Mouse (Mus musculus): ENCODE data around the gene Arhgap29. TPM values are rescaled to one million over a fixed set of nuclear protein-coding genes. Genes with fewer than 3 reads are reported as not detected.

The Arhgap29 gene
- total RNA-seq (2021), result 10 to 100 TPM; 48.6 to 58.7 TPM
- long read RNA-seq, experiment 1, full-length matches to known transcripts, result 3 of 11 reads
- long read RNA-seq, experiment 1, partial matches to known transcripts, result 2 of 11 reads
- long read RNA-seq, experiment 1, other reads (novel, unspliced or antisense), result 6 of 11 reads
- long read RNA-seq, experiment 2, full-length matches to known transcripts, result 2 of 13 reads
- long read RNA-seq, experiment 2, partial matches to known transcripts, result 5 of 13 reads
- long read RNA-seq, experiment 2, other reads (novel, unspliced or antisense), result 6 of 13 reads

DNA sequence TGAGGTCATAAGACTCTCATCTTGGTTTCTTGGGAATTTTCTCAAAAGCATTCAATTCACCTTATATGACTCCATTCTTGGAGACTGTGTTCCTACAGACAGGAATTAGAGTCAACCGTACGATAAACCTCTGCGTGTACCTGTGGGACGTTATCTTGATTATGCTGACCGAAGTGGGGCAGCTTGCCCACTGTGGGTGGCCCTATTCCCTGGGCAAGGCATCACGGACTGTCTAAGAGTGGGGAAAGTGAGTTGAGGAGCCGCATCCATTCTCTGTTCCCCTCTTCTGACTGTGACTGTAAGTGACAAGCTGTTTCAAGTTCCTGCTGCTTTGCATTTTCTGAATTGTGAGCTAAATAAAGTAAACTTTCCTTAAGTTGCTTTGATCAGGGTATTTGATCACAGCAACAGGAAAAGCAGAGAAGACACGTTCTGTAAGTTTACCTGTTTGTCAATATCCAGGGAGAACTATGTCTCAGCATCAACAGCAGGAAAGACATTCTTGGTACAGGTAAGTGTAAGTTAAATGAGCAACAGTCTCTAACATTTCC is at the start of gene Arhgap29:
Arhgap29 (plus strand) TSS at position 501 of the 551 bp plus-strand sequence.
- DNase-seq (ENCODE audit: low spot score in 2 of 2), result no peak

DNA sequence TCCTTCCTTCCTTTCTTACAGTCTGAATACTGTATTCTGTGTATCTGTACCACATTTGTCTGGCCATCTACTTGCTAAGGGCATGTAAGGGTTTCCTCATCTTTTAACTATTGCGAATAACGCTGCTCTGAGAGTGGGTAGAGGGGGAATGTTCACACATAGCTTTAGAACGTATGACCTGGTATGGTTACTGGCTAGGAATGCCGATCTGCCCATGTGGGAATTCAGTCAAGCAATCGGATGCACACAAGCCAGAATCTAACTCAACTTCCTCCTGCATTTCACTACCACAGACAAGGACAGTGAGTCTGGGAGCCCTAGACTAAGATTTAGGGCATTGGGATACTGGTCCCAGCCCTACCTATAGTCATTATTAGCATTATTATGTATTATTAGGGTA is 49.6 kb upstream of the Arhgap29 start:
- DNase-seq (ENCODE audit: low spot score in 2 of 2), result no peak

DNA sequence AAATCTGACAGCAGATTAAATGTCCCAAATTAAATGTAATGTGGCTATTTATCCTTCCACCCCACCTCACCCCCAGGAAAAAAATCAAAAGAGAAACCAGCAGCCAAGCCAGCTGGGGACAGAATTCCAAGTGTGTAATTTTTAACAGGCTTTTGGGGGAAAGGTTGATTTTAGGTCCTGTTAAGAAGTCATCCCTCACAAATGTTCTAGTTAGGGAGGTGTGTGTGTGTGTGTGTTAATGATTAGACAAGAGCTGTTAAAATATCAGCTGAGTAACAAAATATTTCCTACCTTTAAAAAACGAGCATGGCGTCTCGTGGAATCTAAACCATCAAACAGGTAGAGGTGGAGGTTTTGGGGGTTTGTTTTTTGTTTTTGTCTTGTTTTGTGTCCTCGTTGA is 49.1 kb upstream of the Arhgap29 start:
- no peak for DNase-seq (ENCODE audit: low spot score in 2 of 2)

DNA sequence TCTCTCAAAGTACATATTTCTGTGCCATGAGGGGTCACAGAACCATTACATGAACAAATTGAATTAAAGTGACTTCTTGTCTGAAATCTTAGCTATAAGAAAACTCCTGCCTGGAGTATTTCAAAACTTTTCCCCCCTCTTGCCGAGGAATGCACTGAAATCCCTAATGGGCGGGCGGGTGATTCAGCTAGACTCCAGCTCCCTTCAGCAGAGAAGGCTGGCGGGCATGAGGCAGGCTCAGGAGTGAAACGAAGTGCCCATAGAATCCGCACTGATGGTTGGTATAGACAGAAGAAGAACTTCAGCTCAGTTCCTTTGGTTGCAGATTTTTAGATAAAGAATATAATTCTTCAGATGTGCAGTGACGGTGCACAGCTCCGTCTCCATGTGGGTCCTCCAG is 48.6 kb upstream of the Arhgap29 start:
- no peak for DNase-seq (ENCODE audit: low spot score in 2 of 2)

DNA sequence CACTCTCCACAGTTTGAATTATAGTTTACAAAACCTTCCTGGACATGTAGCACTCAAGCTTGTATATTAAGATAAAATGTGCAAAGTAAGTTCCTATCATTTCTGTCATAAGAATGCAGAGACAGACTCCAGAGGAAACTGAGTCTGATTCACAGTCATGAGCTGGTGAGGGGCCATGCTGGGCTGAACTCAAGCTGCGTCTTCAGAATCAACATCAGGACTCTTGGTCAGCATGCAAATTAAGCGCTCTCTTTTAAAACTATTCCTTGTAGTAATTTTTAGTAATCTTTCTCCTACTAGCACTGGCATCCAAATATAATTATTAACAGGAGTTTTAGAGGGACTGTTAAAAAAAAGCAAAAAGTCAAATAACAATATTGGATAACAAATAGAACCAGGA is 47.9 kb upstream of the Arhgap29 start:
- no peak for DNase-seq (ENCODE audit: low spot score in 2 of 2)

DNA sequence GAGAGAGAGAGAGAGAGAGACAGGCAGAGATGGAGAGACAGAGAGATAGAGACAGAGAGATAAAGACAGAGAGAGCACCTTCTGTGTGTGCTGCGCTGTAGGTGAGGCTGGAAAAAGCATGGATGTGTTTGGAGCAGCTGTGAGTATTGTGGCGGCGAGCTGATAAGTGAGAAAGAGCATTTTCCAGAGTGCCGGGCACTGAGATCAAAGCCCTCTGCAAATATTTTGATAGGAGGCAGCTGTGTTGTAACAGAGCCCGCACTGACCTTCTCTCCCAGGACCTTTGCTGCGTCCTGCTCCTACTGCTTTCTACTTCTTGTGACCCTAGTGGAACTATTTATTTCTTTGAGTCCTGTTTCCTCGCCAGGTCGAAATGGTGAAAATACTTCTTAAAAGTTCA is 45.7 kb upstream of the Arhgap29 start:
- no peak for DNase-seq (ENCODE audit: low spot score in 2 of 2)

DNA sequence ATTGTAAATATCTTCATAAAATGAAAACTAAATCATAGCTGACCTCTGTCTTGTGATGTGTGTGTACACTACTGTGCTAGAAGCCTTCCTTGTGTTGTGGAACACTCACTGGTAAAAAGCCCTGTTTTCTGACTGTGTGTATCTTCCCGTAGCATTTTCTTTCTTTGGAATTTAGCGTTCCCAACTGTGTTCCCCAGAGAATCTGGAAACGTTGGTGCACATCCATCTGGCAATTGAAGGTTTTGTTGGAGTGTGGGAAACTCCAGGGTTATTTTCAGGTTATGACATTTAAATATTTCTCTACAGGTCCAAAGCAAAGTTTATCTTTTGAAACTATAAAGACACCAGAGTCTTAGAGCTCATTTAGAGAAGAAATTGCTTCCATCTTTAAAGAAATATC is 43.2 kb upstream of the Arhgap29 start:
- no peak for DNase-seq (ENCODE audit: low spot score in 2 of 2)

DNA sequence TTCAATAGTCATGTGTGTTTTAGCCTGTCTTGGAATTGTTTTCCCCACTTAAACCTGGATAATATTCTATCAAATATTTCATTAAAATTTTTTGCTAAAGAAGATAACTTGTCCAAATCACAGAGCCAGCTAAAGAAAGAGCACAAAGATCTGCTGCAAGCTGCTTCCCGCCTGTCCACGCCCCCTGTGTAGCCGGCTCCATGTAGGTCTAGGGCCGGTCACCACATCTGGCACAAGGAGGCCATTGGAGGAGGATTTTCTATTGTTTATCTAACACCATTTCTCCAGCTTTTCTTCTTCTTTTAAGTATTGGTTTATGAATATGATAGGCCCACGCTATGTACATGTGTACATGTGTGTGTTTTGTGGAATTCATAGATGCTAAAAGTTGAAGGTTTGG is 38.9 kb upstream of the Arhgap29 start:
- no peak for DNase-seq (ENCODE audit: low spot score in 2 of 2)

DNA sequence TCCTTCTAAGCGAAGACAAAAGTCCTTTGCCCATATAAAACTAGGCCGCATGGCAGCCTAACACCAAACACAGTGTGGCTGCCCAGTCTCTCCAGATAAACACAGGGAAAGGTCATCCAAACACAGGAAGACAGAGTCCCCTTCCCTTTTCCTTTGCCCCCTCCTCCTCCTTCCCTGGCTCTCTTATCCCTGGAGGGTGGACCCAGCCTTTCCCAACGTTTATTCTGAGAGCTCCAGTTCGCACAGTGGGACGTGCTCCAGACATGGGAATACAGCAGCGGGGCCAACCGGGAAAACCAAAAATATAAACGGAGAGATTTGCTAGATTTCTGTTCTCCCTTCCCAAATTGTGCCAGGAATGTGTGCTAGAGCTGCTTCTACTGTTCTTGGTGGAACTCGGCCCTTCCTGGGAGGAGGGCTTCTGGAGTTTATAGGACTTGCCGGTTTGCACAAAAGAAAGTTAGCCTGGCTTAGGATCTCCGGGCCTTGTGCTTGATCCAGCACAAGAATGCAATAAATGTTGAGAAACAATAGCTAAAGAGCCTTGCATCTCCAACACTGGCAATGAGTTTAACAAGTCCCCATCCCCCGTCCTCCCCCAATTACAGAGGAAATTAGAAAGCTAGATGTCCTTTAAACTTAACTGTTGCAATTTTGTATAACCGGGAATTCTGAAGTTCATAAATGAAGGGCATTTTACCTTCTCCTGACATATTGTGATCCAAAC is 37.7 kb upstream of the Arhgap29 start:
- peak in 1 of 2 experiments; percentile 40 for DNase-seq (ENCODE audit: low spot score in 2 of 2)

DNA sequence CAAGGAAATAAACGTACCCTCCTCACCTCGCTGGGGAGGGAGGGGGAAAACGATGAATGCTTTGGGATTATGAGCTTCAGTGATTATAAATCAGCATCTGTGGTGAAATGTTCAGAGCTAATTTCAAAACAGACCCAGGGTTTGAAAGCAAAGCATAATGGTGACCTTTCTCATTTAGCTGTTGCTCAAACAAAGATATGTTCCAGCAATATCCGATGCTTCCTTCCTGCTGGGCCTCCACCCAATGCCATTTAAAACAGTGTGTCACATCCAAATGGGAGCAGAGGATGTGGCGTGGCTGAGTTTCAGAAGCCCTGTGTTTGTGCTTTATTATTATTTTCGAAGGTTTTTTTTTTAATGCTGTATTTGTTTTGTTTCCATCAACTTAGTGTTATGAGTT is 37.1 kb upstream of the Arhgap29 start:
- no peak for DNase-seq (ENCODE audit: low spot score in 2 of 2)

DNA sequence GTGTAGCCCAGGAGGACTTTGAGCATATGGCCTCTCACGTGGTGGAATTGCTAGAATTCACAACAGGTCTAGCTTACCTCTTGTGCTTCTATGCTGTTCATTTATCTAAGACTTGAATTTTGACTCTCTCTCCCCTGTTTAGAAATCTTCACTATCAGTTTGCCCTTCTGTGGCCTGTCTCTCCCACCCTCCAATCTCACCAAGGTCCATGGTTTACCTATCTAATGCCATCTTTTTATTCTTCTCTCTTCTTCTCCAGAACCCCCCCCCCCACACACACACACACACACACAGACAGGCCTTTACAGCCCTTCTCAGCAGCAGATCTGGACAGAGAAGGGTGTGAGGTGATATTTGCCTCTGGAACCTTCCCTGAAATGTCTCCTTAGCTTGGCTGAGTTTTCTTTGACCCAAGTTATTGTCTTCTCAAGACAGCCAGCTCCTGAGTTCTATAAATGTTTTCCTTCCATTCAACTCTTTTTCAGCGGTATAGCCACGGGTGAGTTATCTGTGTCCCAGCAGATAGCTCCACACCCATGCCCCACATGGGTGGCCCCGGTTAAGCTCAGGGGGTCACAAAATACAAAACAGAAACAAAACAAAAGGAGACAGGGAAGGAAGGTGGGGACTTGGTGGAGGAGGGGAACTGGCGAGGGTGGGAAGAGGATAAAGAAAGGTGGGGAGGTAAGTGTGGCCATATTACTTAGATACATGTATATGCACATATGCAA is 35.4 kb upstream of the Arhgap29 start:
- DNase-seq (ENCODE audit: low spot score in 2 of 2), result no peak

DNA sequence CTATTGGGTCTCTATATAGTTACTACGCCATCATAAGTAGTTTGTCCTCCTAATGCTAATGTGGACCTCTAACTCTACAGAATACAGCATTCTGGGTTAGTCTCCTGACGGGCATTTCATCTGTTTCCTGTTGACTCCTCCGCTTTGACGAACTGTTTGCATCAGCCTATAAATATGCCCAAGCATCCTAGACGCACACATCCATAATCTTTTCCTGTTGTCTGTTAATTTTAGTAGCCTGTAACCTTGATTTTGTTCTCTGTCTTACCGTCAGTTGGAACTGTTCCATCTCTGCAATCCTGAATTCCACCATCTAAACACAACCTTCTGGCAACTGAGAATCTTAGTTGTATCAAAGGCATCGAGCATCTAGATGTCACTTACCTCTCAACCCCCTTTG is 34.7 kb upstream of the Arhgap29 start:
- no peak for DNase-seq (ENCODE audit: low spot score in 2 of 2)

DNA sequence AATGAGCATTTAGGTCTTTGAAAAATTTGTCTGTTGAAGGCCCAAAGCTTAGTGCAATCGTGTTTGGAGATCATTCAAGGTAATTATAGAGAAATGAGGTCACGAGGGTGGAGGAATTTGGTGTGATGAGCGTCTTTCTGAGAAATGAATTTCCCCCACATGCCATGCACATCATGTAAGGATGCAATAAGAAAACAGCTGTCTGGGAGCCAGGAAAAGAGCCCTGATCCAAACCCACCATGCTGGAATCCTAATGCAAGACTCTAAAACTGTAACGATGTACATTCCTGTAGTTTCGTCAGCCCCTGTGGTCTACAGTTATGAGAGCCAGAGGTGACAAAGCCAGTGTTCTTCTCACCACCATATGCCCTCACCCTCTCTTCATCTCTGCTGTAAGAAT is 32.4 kb upstream of the Arhgap29 start:
- DNase-seq (ENCODE audit: low spot score in 2 of 2), result no peak

DNA sequence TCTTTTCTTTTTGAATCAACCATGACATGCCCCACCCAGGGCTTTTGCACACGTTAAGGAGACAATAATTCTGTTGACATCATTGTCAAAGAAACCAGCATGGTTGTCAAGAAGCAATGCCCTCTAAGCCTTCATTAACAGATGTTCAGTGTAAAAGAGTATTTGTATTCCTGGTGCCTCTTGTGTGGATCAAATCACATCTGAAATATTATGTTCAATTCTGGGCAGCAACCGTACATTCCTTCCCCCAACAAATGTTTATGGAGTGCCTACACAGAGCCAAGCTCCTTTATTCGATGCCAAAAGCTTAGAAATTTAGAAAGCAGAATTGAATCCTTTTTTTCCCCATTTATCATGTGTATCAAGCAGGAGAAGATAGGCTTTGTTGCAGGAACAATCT is 31.6 kb upstream of the Arhgap29 start:
- DNase-seq (ENCODE audit: low spot score in 2 of 2), result no peak

DNA sequence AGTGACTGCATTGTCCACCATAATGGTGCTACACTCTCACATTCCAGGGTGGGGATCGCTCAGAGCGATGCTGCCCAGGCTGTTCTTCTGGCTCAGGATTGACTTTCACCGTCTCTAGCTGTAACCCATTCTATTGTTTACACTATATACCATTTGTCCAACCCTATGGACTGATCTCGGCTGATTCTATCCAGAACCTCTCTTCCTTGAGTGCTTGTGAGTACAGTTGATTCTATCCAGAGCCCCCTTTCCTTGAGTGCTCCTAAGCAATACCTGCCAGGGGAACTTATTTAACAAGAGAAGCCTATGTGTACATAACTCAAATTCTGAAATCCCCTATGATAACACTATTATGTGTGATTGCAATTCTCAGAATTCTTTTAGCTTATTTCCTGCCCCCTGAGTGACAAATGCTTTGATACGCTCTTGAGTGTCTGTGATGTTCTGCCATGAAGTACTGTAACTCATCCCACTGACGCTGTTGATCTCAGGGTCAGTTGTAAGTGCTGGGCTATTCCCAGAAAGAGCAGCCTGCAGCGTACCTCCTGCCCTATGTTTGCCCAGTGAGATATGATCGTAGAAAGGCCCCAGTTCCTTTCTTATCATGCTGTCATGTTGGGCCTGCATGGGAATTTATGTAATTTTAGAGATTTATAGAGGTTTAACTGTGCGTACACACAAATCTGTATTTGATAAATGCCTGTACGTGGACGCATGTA is 27.4 kb upstream of the Arhgap29 start:
- DNase-seq (ENCODE audit: low spot score in 2 of 2), result no peak

DNA sequence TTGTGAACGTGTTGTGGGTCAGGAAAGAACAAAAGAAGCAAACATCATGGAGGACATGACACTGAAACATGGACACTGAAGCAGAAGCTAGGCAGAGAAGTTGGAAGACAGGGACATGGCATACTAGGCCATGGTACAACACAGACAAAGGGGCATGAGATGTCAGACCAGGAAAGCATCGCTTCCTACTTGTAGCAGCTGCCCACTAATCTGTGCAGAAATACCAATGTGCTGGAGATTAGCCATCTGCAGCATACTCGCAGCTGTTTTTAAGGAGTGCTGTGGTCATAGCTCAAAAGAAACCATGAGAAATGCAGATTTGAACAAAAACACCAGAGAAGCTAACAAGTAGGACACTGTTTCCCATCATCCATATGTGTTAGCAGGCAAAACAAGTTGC is 24.7 kb upstream of the Arhgap29 start:
- no peak for DNase-seq (ENCODE audit: low spot score in 2 of 2)

DNA sequence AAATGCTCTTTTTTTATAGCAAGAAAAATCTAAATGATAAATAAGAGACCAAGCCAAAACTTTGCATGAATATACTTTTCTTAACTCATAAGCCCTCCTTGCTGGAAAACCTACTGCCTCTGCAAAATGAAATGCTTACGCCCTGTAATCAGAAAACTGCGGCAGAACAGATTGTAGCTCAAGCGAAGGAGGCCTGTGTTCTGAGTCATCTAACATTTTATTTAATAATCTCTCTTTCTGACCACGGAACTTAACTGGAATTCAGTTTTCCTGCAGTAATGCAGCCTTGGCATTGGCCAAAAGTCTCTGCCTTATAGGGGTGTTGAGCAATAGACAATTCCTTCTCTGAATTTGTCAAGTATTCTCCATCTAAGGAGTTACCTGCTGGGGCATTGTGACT is 19.5 kb upstream of the Arhgap29 start:
- no peak for DNase-seq (ENCODE audit: low spot score in 2 of 2)

DNA sequence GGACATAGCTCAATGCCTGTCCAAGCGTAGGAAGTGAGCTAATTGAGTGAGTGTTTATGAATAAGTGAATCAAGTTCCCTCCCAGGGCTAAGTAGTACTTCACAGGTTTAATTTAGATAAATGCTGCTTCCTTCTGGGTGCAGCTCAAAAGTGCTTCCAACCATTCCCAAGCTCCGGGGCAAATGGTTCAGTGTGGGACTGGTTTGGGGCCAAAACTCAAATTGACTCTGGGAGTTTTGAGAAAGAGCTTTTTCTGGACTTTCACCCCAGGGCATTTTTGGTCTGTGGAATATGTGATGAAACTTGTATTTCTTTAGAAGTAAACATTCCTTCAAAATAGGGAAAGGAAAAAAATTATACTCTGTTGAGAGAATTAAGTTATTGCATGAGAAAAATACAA is 16.1 kb upstream of the Arhgap29 start:
- no peak for DNase-seq (ENCODE audit: low spot score in 2 of 2)

DNA sequence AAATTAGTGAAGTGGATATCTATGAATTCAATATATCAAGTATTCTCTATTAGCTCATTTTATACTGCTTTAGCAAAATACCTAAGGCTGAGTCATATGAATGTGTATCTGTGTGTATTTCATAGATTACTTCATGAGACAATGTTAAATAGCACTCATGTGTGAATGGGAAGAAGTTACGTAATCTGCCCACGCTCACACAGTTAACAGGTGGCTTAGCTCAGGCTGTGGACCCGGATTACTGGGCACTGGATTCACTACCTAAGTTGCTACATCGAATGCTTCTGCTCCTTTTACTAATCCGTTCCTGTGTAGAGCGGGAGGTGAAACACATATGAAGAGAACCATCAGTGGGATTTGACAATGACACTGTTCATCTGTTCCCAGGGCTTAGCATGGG is 15.3 kb upstream of the Arhgap29 start:
- DNase-seq (ENCODE audit: low spot score in 2 of 2), result no peak

DNA sequence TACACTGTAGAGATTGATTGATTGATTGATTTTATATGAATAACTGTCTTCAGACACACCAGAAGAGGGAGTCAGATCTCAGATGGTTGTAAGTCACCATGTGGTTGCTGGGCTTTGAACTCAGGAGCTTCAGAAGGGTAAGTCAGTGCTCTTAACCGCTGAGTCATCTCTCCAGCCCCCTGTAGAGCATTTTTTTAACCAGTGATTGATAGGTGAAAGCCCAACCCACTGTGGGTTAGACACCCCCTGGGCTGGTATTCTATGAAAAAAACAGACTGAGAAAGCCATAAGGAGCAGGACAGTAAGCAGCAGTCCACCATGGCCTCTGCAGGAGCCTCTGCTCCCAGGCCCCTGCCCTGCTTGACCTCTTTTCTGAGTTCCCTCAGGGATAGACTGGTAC is 12.7 kb upstream of the Arhgap29 start:
- no peak for DNase-seq (ENCODE audit: low spot score in 2 of 2)

Data from adrenal gland, adult 18-20 months (tissue).